In the genomic region with DNA sequence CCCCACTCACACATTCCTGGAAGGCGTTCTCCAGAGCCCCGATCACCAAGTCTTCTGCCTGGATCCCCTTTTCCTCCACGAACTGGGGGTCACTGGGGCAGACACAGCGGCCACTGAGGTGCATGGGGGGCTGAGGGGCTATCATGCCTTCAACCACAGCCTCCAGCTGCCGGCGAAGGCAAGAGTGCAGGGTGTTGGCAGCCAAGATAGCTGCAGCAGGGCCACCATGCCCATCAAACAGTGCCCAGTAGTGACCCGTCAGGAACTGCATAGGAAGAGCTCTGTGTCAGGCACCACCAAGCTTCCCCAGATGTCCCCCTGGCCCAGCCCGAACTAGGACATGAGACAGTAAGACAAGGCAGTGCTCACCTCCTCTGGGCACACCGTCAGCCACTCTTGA, we compare ENCODE assay signal across 13 mouse cellular contexts. TPM values are rescaled to one million over a fixed set of nuclear protein-coding genes. Genes with fewer than 3 reads are reported as not detected.
DNase-seq lines count a peak whose midpoint lies in the region; ATAC-seq and TF ChIP-seq lines count a peak whose summit lies in the region.
"Had no signal": no experiment of that assay in that cellular context is flagged by ENCODE, and none has a peak within 500 bp of the region (broad histone marks: within the 10 kb centered on the region; RNA-seq: fewer than 3 reads in every experiment).

No protein-coding gene starts in this region.

- 90% methylated on average over 9 of the region's 9 CpGs for WGBS in kidney, embryonic 15.5 days
- WGBS in kidney, embryonic 16.5 days: 87% methylated on average over 9 of the region's 9 CpGs
- 77% methylated on average over 9 of the region's 9 CpGs for WGBS in bone marrow, adult 2 months
- 78% methylated on average over 9 of the region's 9 CpGs for WGBS in liver, embryonic 13.5 days (ENCODE audit: insufficient replicate concordance)

- H3K9me3 ChIP-seq in kidney, embryonic 15.5 days (replicated peaks): no peaks in the 10 kb centered on the region
- H3K9me3 ChIP-seq in kidney, embryonic 16.5 days (ENCODE audit: low read length): no peaks in the 10 kb centered on the region
- H3K9me3 ChIP-seq in liver, embryonic 13.5 days (replicated peaks): no peaks in the 10 kb centered on the region

- TF ChIP-seq POLR2A in bone marrow, adult 2 months (IDR thresholded peaks at IDR 0.05; ENCODE audit: borderline replicate concordance, control insufficient read depth, low read depth, low read length): no peak

- peaks cover 33% of the 10 kb centered on the region for H3K4me1 ChIP-seq in kidney, embryonic 15.5 days
- H3K4me1 ChIP-seq in kidney, embryonic 16.5 days (ENCODE audit: insufficient read depth, low read length): peaks cover 26% of the 10 kb centered on the region
- H3K4me1 ChIP-seq in bone marrow, adult 2 months (ENCODE audit: control insufficient read depth, insufficient read depth, low read length): peaks cover 15% of the 10 kb centered on the region
- H3K4me1 ChIP-seq in liver, embryonic 13.5 days (replicated peaks): peaks cover 33% of the 10 kb centered on the region

- H3K27me3 ChIP-seq in kidney, embryonic 15.5 days: no peaks in the 10 kb centered on the region
- H3K27me3 ChIP-seq in kidney, embryonic 16.5 days (ENCODE audit: insufficient read depth, low read length): no peaks in the 10 kb centered on the region
- 0 out of 2 replicates have a peak, but pooled peaks cover 5% of the 10 kb centered on the region for H3K27me3 ChIP-seq in liver, embryonic 13.5 days

- H3K4me2 ChIP-seq in kidney, embryonic 15.5 days: peak overlapping the region; percentile 73
- H3K4me2 ChIP-seq in kidney, embryonic 16.5 days (replicated peaks; ENCODE audit: low read depth, low read length): no peak overlapping the region
- H3K4me2 ChIP-seq in liver, embryonic 13.5 days: peak overlapping the region; percentile 87; the same call in 1 of the 2 replicates

- peaks cover 46% of the 10 kb centered on the region for H3K36me3 ChIP-seq in kidney, embryonic 15.5 days
- H3K36me3 ChIP-seq in kidney, embryonic 16.5 days (ENCODE audit: insufficient read depth, low read length): peaks cover 16% of the 10 kb centered on the region
- H3K36me3 ChIP-seq in liver, embryonic 13.5 days: peaks cover 25% of the 10 kb centered on the region

- DNase-seq in cerebellum, adult 9-11 months: peak; percentile 51
- DNase-seq in cerebellum, postnatal 36 days: no peak
- DNase-seq in liver, embryonic 13.5 days: no peak
- DNase-seq in layer of hippocampus, adult 9-10 months (ENCODE audit: low spot score): no peak
- DNase-seq in layer of hippocampus, adult 11-12 months (ENCODE audit: low spot score): no peak
- DNase-seq: left cerebral cortex, postnatal 4 days; right cerebral cortex, postnatal 14 days had no signal

- 0 out of 2 replicates have a peak overlapping the region, but pooled peaks have one; percentile 10 for H3K9ac ChIP-seq in kidney, embryonic 15.5 days
- H3K9ac ChIP-seq in kidney, embryonic 16.5 days (replicated peaks; ENCODE audit: low read length): no peak overlapping the region
- no peak overlapping the region for H3K9ac ChIP-seq in liver, embryonic 13.5 days

- no peak for ATAC-seq in kidney, embryonic 15.5 days (replicated peaks; ENCODE audit: low FRiP score)
- no peak for ATAC-seq in kidney, embryonic 16.5 days (ENCODE audit: low FRiP score, low TSS enrichment)
- no peak for ATAC-seq in liver, embryonic 13.5 days (ENCODE audit: low read depth)
- ATAC-seq: hindbrain, embryonic 16.5 days had no signal

- H3K27ac ChIP-seq in kidney, embryonic 15.5 days: no peak overlapping the region
- no peak overlapping the region for H3K27ac ChIP-seq in kidney, embryonic 16.5 days (ENCODE audit: low read length)
- peak overlapping the region; percentile 76 for H3K27ac ChIP-seq in bone marrow, adult 2 months (ENCODE audit: control insufficient read depth, insufficient read depth, low read depth, low read length, poor library complexity)
- H3K27ac ChIP-seq in liver, embryonic 13.5 days: no peak overlapping the region

- peak overlapping the region; percentile 74 for H3K4me3 ChIP-seq in kidney, embryonic 15.5 days (replicated peaks)
- no peak overlapping the region for H3K4me3 ChIP-seq in kidney, embryonic 16.5 days (ENCODE audit: low read length)
- H3K4me3 ChIP-seq in bone marrow, adult 2 months (replicated peaks; ENCODE audit: control insufficient read depth, low read depth, low read length): peak overlapping the region; percentile 77
- peak overlapping the region; percentile 74; the same call in 1 of the 2 replicates for H3K4me3 ChIP-seq in liver, embryonic 13.5 days (replicated peaks)

- no peak for TF ChIP-seq CTCF in bone marrow, adult 2 months (IDR thresholded peaks at IDR 0.05; ENCODE audit: control insufficient read depth, insufficient read depth, low read length)

RNA-seq across cellular contexts. Expression of gene Ppm1m, which starts 1.8 kb away (rescaled TPM):
- polyA plus RNA-seq in kidney, embryonic 15.5 days (2015; fragmentation: Nextera tagmentation; extraction: Ambion mirVana): 49.0 and 55.1 TPM in 2 replicates
- 56.8 and 58.8 TPM in 2 replicates for polyA plus RNA-seq in kidney, embryonic 16.5 days (2015; fragmentation: Nextera tagmentation; extraction: Ambion mirVana)
- 32.4 and 91.7 TPM in 2 replicates for polyA plus RNA-seq in bone marrow, adult 2 months (2011; ENCODE audit: insufficient read depth, insufficient read length, low replicate concordance, missing spikeins)
- polyA plus RNA-seq in liver, embryonic 13.5 days (2015; fragmentation: Nextera tagmentation; extraction: Ambion mirVana): 10.0 and 12.1 TPM in 2 replicates

RNA-seq across cellular contexts. Expression of gene Twf2, which starts 5.2 kb away (rescaled TPM):
- polyA plus RNA-seq in kidney, embryonic 15.5 days (2015; fragmentation: Nextera tagmentation; extraction: Ambion mirVana): 67.0 and 73.4 TPM in 2 replicates
- polyA plus RNA-seq in kidney, embryonic 16.5 days (2015; fragmentation: Nextera tagmentation; extraction: Ambion mirVana): 72.7 and 75.5 TPM in 2 replicates
- 21.7 and 63.2 TPM in 2 replicates for polyA plus RNA-seq in bone marrow, adult 2 months (2011; ENCODE audit: insufficient read depth, insufficient read length, low replicate concordance, missing spikeins)
- polyA plus RNA-seq in liver, embryonic 13.5 days (2015; fragmentation: Nextera tagmentation; extraction: Ambion mirVana): 25.6 and 26.3 TPM in 2 replicates

RNA-seq across cellular contexts. Expression of gene Tlr9, which starts 24.7 kb away (rescaled TPM):
- 0.09 TPM in 1 of 2 replicates, not detected in the other for polyA plus RNA-seq in kidney, embryonic 15.5 days (2015; fragmentation: Nextera tagmentation; extraction: Ambion mirVana)
- 0.07 TPM in 1 of 2 replicates, not detected in the other for polyA plus RNA-seq in kidney, embryonic 16.5 days (2015; fragmentation: Nextera tagmentation; extraction: Ambion mirVana)
- polyA plus RNA-seq in bone marrow, adult 2 months (2011; ENCODE audit: insufficient read depth, insufficient read length, low replicate concordance, missing spikeins): 0.56 and 3.6 TPM in 2 replicates
- polyA plus RNA-seq in liver, embryonic 13.5 days (2015; fragmentation: Nextera tagmentation; extraction: Ambion mirVana): 0.07 TPM in 1 of 2 replicates, not detected in the other
- polyA plus RNA-seq: forebrain, embryonic 11.5 days; midbrain, embryonic 11.5 days had no signal

RNA-seq across cellular contexts. Expression of gene Wdr82, which starts 27.0 kb away (rescaled TPM):
- polyA plus RNA-seq in kidney, embryonic 15.5 days (2015; fragmentation: Nextera tagmentation; extraction: Ambion mirVana): 21.9 and 28.3 TPM in 2 replicates
- polyA plus RNA-seq in kidney, embryonic 16.5 days (2015; fragmentation: Nextera tagmentation; extraction: Ambion mirVana): 20.7 and 20.8 TPM in 2 replicates
- 15.9 and 17.7 TPM in 2 replicates for polyA plus RNA-seq in bone marrow, adult 2 months (2011; ENCODE audit: insufficient read depth, insufficient read length, low replicate concordance, missing spikeins)
- polyA plus RNA-seq in liver, embryonic 13.5 days (2015; fragmentation: Nextera tagmentation; extraction: Ambion mirVana): 7.8 and 7.9 TPM in 2 replicates

RNA-seq across cellular contexts. Expression of gene Glyctk, which starts 39.8 kb away (rescaled TPM):
- polyA plus RNA-seq in kidney, embryonic 15.5 days (2015; fragmentation: Nextera tagmentation; extraction: Ambion mirVana): 7.9 and 9.4 TPM in 2 replicates
- 14.7 and 17.1 TPM in 2 replicates for polyA plus RNA-seq in kidney, embryonic 16.5 days (2015; fragmentation: Nextera tagmentation; extraction: Ambion mirVana)
- polyA plus RNA-seq in bone marrow, adult 2 months (2011; ENCODE audit: insufficient read depth, insufficient read length, low replicate concordance, missing spikeins): 0.99 and 1.9 TPM in 2 replicates
- polyA plus RNA-seq in liver, embryonic 13.5 days (2015; fragmentation: Nextera tagmentation; extraction: Ambion mirVana): 14.8 and 15.5 TPM in 2 replicates
